Mouse (Mus musculus): ENCODE measurements around the gene Osbpl9. TPM values are rescaled to one million over a fixed set of nuclear protein-coding genes. Genes with fewer than 3 reads are reported as not detected.

Osbpl9 gene
- polyA plus RNA-seq, 1 experiment from 2014 or later, result 59.6 TPM

DNA sequence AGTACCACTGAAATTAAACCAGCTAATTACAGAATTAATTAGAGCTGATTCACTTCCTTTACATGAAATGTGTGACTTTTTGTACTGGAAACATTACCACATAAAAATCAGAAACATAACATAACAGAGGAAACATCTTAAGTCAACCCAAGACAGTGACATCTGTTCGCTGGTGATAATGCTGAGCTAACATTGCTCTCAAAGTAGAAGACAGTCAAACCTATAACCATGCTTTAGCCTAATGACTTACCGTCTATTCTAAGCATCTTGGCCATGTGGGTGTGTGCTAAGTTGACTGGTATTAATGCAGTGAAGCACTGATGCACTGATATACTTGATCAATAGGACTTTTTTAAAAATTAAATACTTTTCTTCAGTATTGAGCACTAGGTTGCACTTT, 52.7 kb downstream of the Osbpl9 start:
- no peaks in the 10 kb centered on the region for H3K9me3 ChIP-seq
- no peak overlapping the region for H3K27ac ChIP-seq
- WGBS, result 95% methylated on average over 2 of the region's 2 CpGs
- peaks cover 5% of the 10 kb centered on the region; the same call in 1 of the 2 replicates for H3K36me3 ChIP-seq (replicated peaks)
- H3K4me1 ChIP-seq, result peaks cover 6% of the 10 kb centered on the region
- DNase-seq (ENCODE audit: extremely low spot score, low spot score), result no peak
- H3K4me3 ChIP-seq, result no peak overlapping the region
- no peaks in the 10 kb centered on the region for H3K27me3 ChIP-seq (ENCODE audit: poor library complexity, severe bottlenecking)

DNA sequence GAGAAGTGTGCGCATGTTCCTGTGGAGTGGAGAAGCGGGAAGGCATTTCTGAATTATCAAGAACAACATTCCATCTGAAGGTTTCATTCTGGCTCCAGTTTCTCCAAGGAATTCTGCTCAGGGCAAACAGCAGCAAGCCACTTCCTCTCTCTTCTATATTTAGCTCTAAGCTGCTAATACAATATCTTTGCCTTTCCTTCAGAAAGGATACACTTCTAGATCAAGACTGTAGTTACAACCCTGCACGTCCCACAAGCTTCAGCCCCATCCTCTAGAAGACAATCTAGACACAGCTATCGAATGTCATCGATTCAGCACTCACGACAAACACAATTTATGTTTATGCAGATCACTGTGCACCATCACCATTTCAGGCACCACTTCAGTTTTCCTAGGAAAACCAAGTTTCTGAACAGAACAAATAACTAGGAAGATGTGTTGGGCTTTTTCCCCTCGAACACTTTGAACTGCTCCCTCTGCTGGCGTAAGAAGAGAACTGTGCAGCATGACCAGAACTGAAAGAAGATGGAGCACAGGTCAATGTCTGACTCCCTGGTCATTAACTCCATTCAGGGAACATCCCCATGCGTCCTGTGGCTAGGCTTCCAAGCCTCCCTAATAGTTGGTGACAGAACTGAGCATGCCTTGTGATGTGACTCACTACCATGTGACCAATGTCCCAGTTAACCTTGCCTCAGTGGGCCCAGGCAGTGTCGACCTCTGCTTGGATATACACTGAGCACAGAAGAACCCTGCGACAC, 54.6 kb downstream of the Osbpl9 start:
- peak; percentile 43 for DNase-seq (ENCODE audit: extremely low spot score, low spot score)
- Histone ChIP-seq H3K4me1 (peaks cover 5% of the 10 kb centered on the region), H3K36me3 (replicated peaks) (no peaks in the 10 kb centered on the region), H3K9me3 (no peaks in the 10 kb centered on the region), H3K27me3 (ENCODE audit: poor library complexity, severe bottlenecking) (no peaks in the 10 kb centered on the region), H3K27ac (0 out of 2 replicates have a peak overlapping the region, but pooled peaks have one; percentile 20), H3K4me3 (no peak overlapping the region)
- 62% methylated on average over 11 of the region's 11 CpGs for WGBS

DNA sequence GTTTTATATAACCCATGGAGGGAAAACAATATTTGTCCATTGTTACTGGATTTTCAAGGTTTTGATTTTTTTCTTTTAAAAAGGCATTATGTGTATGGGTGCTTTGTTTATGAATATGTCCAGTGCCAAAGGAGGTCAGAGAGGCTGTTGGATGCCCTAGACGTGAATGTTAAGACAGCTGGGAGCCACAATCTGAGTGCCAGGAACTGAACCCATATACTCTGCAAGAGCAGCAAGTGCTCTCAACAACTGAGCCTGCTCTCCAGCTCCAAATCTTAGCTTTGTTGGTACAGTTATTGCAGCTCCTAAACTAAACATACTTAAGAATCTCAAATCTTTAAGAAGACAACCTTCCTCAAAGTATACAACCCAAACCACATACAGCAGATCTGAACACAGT, 59.0 kb downstream of the Osbpl9 start:
- Histone ChIP-seq H3K9me3 (no peaks in the 10 kb centered on the region), H3K36me3 (replicated peaks) (no peaks in the 10 kb centered on the region), H3K4me1 (peaks cover 5% of the 10 kb centered on the region), H3K27ac (no peak overlapping the region), H3K4me3 (no peak overlapping the region), H3K27me3 (ENCODE audit: poor library complexity, severe bottlenecking) (no peaks in the 10 kb centered on the region)
- WGBS, result 78% methylated on average over 1 of the region's 1 CpGs
- no peak for DNase-seq (ENCODE audit: extremely low spot score, low spot score)

DNA sequence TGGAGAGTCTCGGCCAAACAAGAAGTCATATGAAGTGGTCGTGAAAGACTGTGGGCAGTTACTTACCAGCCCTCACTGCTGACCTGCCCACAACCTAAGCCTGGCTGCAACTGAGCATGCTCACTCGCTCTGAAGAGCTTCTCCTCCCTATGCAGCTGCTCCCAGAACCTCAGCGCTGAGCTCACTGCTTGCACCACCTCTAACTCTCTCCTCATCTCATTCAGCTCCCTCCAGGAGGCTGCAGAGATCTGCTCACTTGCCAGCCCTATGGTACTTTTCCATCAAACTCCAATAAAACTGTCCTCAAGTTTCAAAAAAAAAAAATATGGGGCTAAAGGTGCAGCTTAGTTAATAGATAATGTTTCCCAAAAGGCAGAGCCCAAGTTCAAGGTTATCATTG, 63.5 kb downstream of the Osbpl9 start:
- 55% methylated on average over 4 of the region's 4 CpGs for WGBS
- no peak overlapping the region for H3K27ac ChIP-seq
- no peaks in the 10 kb centered on the region for H3K36me3 ChIP-seq (replicated peaks)
- no peak for DNase-seq (ENCODE audit: extremely low spot score, low spot score)
- no peaks in the 10 kb centered on the region for H3K4me1 ChIP-seq
- no peak overlapping the region for H3K4me3 ChIP-seq
- no peaks in the 10 kb centered on the region for H3K9me3 ChIP-seq
- no peaks in the 10 kb centered on the region for H3K27me3 ChIP-seq (ENCODE audit: poor library complexity, severe bottlenecking)

DNA sequence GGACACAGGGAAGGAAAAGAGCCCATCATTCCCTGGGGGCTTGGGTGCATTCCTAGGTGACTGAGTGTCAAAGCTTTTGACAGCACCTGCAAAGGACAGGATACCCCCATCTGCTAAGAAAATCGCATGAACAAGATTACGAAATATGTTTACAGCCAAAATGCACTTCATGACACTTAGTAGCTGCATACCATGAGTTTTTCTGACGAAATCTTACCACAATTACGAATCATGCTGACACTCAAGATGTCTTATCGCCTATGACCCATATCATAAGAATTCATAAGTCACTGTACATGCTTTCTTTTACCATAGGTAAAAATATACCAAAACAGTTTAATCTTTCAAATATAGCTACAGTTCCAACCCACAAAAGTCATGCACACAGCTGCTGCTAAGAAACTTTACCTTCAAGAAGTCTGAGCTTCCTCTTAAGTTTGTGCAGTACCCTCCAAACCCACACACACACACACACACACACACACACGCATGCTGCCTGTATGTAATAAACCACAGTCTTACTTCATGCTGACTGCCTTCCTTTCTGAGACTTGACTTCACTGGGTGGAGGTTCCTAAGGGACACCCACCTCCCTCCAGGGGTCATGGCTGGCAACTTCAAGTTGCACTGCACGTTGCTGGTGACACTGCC, 65.5 kb downstream of the Osbpl9 start:
- H3K27me3 ChIP-seq (ENCODE audit: poor library complexity, severe bottlenecking), result no peaks in the 10 kb centered on the region
- WGBS, result 89% methylated on average over 7 of the region's 7 CpGs
- no peak for DNase-seq (ENCODE audit: extremely low spot score, low spot score)
- no peaks in the 10 kb centered on the region for H3K4me1 ChIP-seq
- H3K9me3 ChIP-seq, result no peaks in the 10 kb centered on the region
- no peak overlapping the region for H3K27ac ChIP-seq
- no peak overlapping the region for H3K4me3 ChIP-seq
- 0 out of 2 replicates have a peak, but pooled peaks cover 3% of the 10 kb centered on the region for H3K36me3 ChIP-seq (replicated peaks)

DNA sequence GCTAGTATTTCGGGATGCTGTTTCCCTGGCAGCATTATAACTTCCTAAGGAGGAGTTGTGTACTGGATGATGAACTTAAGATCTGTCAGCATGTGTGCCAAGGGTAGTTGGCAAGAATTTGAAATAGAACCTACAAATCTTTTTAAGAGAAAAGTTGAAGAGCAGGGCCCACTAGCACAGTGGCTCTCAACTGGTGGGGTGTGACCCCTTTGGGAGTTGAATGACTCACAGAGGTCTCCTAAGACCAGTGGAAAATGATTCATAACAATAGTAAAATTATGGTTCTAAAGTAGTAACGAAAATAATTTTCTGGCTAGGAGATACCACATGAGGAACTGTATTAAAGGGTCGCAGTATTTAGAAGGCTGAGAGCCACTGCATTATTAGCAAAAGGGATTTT, 67.1 kb downstream of the Osbpl9 start:
- no peak for DNase-seq (ENCODE audit: extremely low spot score, low spot score)
- Histone ChIP-seq H3K9me3 (no peaks in the 10 kb centered on the region), H3K27me3 (ENCODE audit: poor library complexity, severe bottlenecking) (no peaks in the 10 kb centered on the region), H3K4me1 (no peaks in the 10 kb centered on the region), H3K27ac (no peak overlapping the region), H3K4me3 (no peak overlapping the region), H3K36me3 (replicated peaks) (0 out of 2 replicates have a peak, but pooled peaks cover 3% of the 10 kb centered on the region)
- 90% methylated on average over 3 of the region's 3 CpGs for WGBS

DNA sequence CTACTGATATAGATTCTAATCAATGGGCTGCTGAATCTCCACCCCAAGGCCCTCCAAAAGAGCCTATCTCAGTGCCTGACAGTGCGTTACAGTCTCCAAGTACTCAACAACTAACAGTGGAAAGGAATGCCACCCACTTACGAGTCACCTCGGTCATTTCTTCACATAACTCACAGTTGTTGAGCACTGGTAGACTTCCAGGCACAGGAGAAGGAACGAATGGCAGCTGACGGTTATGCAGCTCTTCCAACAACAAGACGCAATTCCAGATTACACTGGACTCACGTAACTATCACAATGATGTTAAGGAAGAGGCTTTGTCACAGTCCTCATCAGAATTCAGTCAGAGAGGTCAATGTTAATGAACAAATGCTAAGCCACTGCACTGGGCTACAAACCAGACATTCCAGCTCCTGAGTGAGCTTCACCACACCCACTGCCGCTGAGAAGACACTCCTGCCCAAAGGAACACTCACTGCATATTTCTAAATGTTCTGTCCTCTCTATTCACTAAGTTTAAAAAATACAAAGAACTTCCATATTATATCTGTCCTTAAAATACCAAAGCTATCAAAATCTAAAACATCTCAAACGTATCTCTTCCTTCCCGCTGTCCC, 70.7 kb downstream of the Osbpl9 start:
- peaks cover 15% of the 10 kb centered on the region for H3K4me1 ChIP-seq
- H3K9me3 ChIP-seq, result no peaks in the 10 kb centered on the region
- WGBS, result 92% methylated on average over 10 of the region's 10 CpGs
- H3K36me3 ChIP-seq (replicated peaks), result 0 out of 2 replicates have a peak, but pooled peaks cover 3% of the 10 kb centered on the region
- no peak overlapping the region for H3K4me3 ChIP-seq
- no peak overlapping the region for H3K27ac ChIP-seq
- no peak for DNase-seq (ENCODE audit: extremely low spot score, low spot score)
- no peaks in the 10 kb centered on the region for H3K27me3 ChIP-seq (ENCODE audit: poor library complexity, severe bottlenecking)

DNA sequence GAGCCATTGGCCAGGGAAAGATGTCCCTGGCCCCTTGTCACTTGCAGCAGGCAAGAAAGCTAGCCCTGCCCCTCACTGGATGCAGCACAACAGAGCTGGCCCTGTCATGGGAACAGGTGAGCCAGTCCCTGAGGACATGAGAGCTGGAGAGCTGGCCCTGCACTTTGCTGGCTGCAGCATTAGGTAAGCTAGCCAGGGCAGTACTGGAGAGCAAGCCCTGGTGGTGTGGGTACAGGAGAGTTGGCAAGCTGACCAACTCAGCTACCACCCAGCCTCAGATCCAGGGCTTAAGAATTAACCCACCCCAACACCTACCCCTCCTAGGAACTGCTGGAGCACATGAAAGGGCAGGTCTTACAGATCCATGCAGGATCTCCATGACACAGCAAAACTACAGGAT, 73.1 kb downstream of the Osbpl9 start:
- H3K4me1 ChIP-seq, result peaks cover 15% of the 10 kb centered on the region
- H3K9me3 ChIP-seq, result no peaks in the 10 kb centered on the region
- 0 out of 2 replicates have a peak, but pooled peaks cover 3% of the 10 kb centered on the region for H3K36me3 ChIP-seq (replicated peaks)
- H3K27ac ChIP-seq, result no peak overlapping the region
- H3K4me3 ChIP-seq, result no peak overlapping the region
- no peak for DNase-seq (ENCODE audit: extremely low spot score, low spot score)
- no peaks in the 10 kb centered on the region for H3K27me3 ChIP-seq (ENCODE audit: poor library complexity, severe bottlenecking)

DNA sequence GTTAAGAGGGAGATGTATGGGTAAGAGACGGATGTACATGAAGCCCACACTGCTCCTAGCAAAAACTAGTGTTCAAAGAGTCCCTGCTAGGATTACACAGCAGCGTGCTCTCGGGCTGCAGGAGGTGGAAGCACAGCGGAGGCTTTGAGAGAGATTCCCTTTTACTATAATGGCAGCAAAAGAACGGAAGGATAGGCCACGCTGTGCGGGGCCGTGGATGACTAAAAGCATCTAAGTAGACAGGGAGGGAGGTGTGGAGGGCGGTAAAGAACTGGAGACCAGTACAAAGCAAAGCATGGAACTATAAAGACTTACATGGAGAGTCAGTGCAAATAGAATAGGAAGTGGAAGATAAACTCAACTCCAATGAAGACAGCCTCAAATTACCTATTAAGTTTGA, 74.1 kb downstream of the Osbpl9 start:
- Histone ChIP-seq H3K27me3 (ENCODE audit: poor library complexity, severe bottlenecking) (no peaks in the 10 kb centered on the region), H3K4me3 (no peak overlapping the region), H3K36me3 (replicated peaks) (0 out of 2 replicates have a peak, but pooled peaks cover 3% of the 10 kb centered on the region), H3K4me1 (peaks cover 15% of the 10 kb centered on the region), H3K9me3 (no peaks in the 10 kb centered on the region), H3K27ac (no peak overlapping the region)
- DNase-seq (ENCODE audit: extremely low spot score, low spot score), result no peak
- WGBS, result 69% methylated on average over 9 of the region's 9 CpGs

DNA sequence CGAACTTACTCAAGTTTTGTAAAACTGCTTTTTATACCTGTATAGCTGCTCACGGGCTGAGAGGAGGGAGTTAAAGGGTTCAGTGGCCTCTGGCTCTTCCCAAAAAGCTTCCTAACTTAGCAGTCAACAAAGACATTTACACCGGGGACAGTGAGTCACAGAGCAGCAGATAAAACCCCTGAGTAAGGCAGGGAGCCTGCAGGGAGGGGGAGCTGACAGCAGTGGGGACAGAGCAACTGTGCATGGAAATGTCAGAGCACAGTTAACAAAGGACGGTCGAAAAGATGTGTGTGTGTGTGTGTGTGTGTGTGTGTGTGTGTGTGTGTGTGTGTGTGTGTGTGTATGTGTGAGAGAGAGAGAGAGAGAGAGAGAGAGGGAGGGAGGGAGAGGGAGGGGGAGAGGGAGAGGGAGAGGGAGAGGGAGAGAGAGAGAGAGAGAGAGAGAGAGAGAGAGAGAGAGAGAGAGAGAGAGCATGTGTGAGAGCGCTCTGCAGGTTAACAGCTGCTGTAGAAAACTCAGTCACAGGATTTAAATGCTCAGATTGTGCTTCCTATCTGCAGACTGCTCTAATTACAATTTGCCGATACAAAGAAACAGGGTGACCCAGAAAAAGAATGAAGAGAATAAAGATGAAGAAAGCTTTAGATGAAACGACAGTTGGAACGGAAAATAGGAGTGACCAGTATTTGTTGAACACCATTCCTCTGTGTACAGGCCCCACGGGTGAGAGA, 75.1 kb downstream of the Osbpl9 start:
- 66% methylated on average over 10 of the region's 10 CpGs for WGBS
- 0 out of 2 replicates have a peak, but pooled peaks cover 2% of the 10 kb centered on the region for H3K36me3 ChIP-seq (replicated peaks)
- no peak overlapping the region; the same call in 1 of the 2 replicates for H3K27ac ChIP-seq

DNA sequence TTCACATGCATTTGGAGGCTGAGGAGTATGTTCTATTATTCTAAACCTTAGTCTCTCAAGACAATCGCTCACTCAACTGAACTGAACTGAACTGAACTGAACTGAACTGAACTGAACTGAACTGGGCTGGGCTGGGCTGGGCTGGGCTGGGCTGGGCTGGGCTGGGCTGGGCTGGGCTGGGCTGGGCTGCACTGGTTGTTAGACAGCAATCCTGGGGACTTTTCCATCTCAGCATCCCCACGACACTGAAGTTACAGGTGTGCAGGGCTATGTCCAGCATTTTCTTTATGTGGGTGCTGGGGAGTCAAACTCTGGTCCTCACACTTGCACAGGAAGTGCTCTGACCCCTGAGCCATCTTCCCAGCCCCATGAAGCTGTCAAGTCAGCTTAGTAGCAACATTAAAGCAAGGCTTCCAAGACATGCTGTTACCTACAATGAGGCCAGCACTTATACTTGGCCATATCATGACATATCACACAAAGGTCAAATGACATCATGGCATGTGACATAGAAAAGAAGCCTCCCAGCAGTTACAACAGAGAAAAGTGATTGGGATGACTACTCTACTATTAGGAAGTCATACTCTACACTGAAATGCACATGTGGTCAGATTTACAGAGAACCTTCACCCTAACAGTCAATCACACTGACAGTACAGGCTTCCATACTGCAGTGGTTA, 76.2 kb downstream of the Osbpl9 start:
- whole genome bisulfite sequencing, result 93% methylated on average over 2 of the region's 2 CpGs

More for the DNA sequence above, 75.1 kb downstream of the Osbpl9 start:
- Histone ChIP-seq H3K27me3 (ENCODE audit: poor library complexity, severe bottlenecking) (no peaks in the 10 kb centered on the region), H3K9me3 (no peaks in the 10 kb centered on the region), H3K4me1 (peaks cover 15% of the 10 kb centered on the region), H3K4me3 (no peak overlapping the region)
- DNase-seq (ENCODE audit: extremely low spot score, low spot score), result no peak

More for the DNA sequence above, 76.2 kb downstream of the Osbpl9 start:
- no peaks in the 10 kb centered on the region for H3K27me3 ChIP-seq (ENCODE audit: poor library complexity, severe bottlenecking)
- H3K27ac ChIP-seq, result no peak overlapping the region
- no peaks in the 10 kb centered on the region for H3K9me3 ChIP-seq
- H3K36me3 ChIP-seq (replicated peaks), result no peaks in the 10 kb centered on the region
- H3K4me1 ChIP-seq, result peaks cover 15% of the 10 kb centered on the region
- H3K4me3 ChIP-seq, result no peak overlapping the region
- no peak for DNase-seq (ENCODE audit: extremely low spot score, low spot score)

All from forebrain, embryonic 10.5 days (tissue).